Mouse (Mus musculus): ENCODE data around the gene Dnajc6. TPM values are rescaled to one million over a fixed set of nuclear protein-coding genes. Genes with fewer than 3 reads are reported as not detected.
A peak's percentile ranks its signal among the peaks of the same experiment; 100 is the strongest.

Dnajc6 gene
- polyA plus RNA-seq, 1 experiment from 2014 or later = 22.0 TPM

- ATAC-seq (peak; percentile 38), DNase-seq (ENCODE audit: low spot score) (no peak)
- Histone ChIP-seq H3K4me3 (ENCODE audit: low read depth, low read length) (no peak overlapping the region), H3K9me3 (replicated peaks; ENCODE audit: control insufficient read depth, low read length) (no peaks in the 10 kb centered on the region), H3K4me2 (ENCODE audit: low read length) (no peak overlapping the region), H3K27me3 (replicated peaks; ENCODE audit: control insufficient read depth, insufficient read depth, low read length) (no peaks in the 10 kb centered on the region), H3K36me3 (ENCODE audit: control insufficient read depth, insufficient read depth, low read length) (no peaks in the 10 kb centered on the region), H3K27ac (ENCODE audit: low read depth, low read length) (peak overlapping the region; percentile 66; the same call in 1 of the 2 replicates), H3K9ac (ENCODE audit: low read length) (no peak overlapping the region), H3K4me1 (ENCODE audit: control insufficient read depth, insufficient read depth, low read length) (peaks cover 9% of the 10 kb centered on the region)
- 67% methylated on average over 8 of the region's 8 CpGs for WGBS
These were observed 89.2 kb downstream of the Dnajc6 start for GRCm38 (mm10) chr4:101585455-101586184.

GRCm38 (mm10) chr4:101588932-101589331 lies 92.5 kb downstream of the Dnajc6 start:
- ATAC-seq (no peak), DNase-seq (ENCODE audit: low spot score) (no peak)
- Histone ChIP-seq H3K27me3 (replicated peaks; ENCODE audit: control insufficient read depth, insufficient read depth, low read length) (no peaks in the 10 kb centered on the region), H3K4me1 (ENCODE audit: control insufficient read depth, insufficient read depth, low read length) (peaks cover 9% of the 10 kb centered on the region), H3K36me3 (ENCODE audit: control insufficient read depth, insufficient read depth, low read length) (no peaks in the 10 kb centered on the region), H3K9ac (ENCODE audit: low read length) (no peak overlapping the region), H3K9me3 (replicated peaks; ENCODE audit: control insufficient read depth, low read length) (no peaks in the 10 kb centered on the region), H3K4me3 (ENCODE audit: low read depth, low read length) (no peak overlapping the region), H3K27ac (ENCODE audit: low read depth, low read length) (no peak overlapping the region), H3K4me2 (ENCODE audit: low read length) (no peak overlapping the region)
- 77% methylated on average over 8 of the region's 8 CpGs for WGBS

- Histone ChIP-seq H3K9me3 (replicated peaks; ENCODE audit: control insufficient read depth, low read length) (no peaks in the 10 kb centered on the region), H3K4me1 (ENCODE audit: control insufficient read depth, insufficient read depth, low read length) (peaks cover 7% of the 10 kb centered on the region), H3K27me3 (replicated peaks; ENCODE audit: control insufficient read depth, insufficient read depth, low read length) (no peaks in the 10 kb centered on the region), H3K4me2 (ENCODE audit: low read length) (no peak overlapping the region), H3K27ac (ENCODE audit: low read depth, low read length) (no peak overlapping the region), H3K4me3 (ENCODE audit: low read depth, low read length) (no peak overlapping the region), H3K36me3 (ENCODE audit: control insufficient read depth, insufficient read depth, low read length) (no peaks in the 10 kb centered on the region), H3K9ac (ENCODE audit: low read length) (no peak overlapping the region)
- DNase-seq (ENCODE audit: low spot score) (no peak), ATAC-seq (no peak)
- 98% methylated on average over 3 of the region's 3 CpGs for WGBS
These were observed 93.3 kb downstream of the Dnajc6 start for GRCm38 (mm10) chr4:101589771-101590170.

GRCm38 (mm10) chr4:101591400-101591799 lies 95.0 kb downstream of the Dnajc6 start:
- Histone ChIP-seq H3K27ac (ENCODE audit: low read depth, low read length) (no peak overlapping the region), H3K4me3 (ENCODE audit: low read depth, low read length) (no peak overlapping the region), H3K9ac (ENCODE audit: low read length) (no peak overlapping the region), H3K4me2 (ENCODE audit: low read length) (no peak overlapping the region), H3K4me1 (ENCODE audit: control insufficient read depth, insufficient read depth, low read length) (no peaks in the 10 kb centered on the region), H3K36me3 (ENCODE audit: control insufficient read depth, insufficient read depth, low read length) (no peaks in the 10 kb centered on the region), H3K9me3 (replicated peaks; ENCODE audit: control insufficient read depth, low read length) (no peaks in the 10 kb centered on the region), H3K27me3 (replicated peaks; ENCODE audit: control insufficient read depth, insufficient read depth, low read length) (no peaks in the 10 kb centered on the region)
- DNase-seq (ENCODE audit: low spot score) = no peak
- 79% methylated on average over 1 of the region's 1 CpGs for WGBS
- ATAC-seq = no peak

GRCm38 (mm10) chr4:101592466-101592865 lies 96.0 kb downstream of the Dnajc6 start:
- Histone ChIP-seq H3K27ac (ENCODE audit: low read depth, low read length) (no peak overlapping the region), H3K4me2 (ENCODE audit: low read length) (no peak overlapping the region), H3K4me3 (ENCODE audit: low read depth, low read length) (no peak overlapping the region), H3K9me3 (replicated peaks; ENCODE audit: control insufficient read depth, low read length) (no peaks in the 10 kb centered on the region), H3K4me1 (ENCODE audit: control insufficient read depth, insufficient read depth, low read length) (no peaks in the 10 kb centered on the region), H3K36me3 (ENCODE audit: control insufficient read depth, insufficient read depth, low read length) (no peaks in the 10 kb centered on the region), H3K9ac (ENCODE audit: low read length) (no peak overlapping the region), H3K27me3 (replicated peaks; ENCODE audit: control insufficient read depth, insufficient read depth, low read length) (no peaks in the 10 kb centered on the region)
- ATAC-seq = no peak
- 87% methylated on average over 3 of the region's 3 CpGs for WGBS
- DNase-seq (ENCODE audit: low spot score) = no peak

GRCm38 (mm10) chr4:101601758-101602157 lies 105.3 kb downstream of the Dnajc6 start:
- H3K27ac ChIP-seq (ENCODE audit: low read depth, low read length) = no peak overlapping the region

GRCm38 (mm10) chr4:101603635-101604034 lies 107.2 kb downstream of the Dnajc6 start:
- Histone ChIP-seq H3K9ac (ENCODE audit: low read length) (no peak overlapping the region), H3K27me3 (replicated peaks; ENCODE audit: control insufficient read depth, insufficient read depth, low read length) (no peaks in the 10 kb centered on the region), H3K27ac (ENCODE audit: low read depth, low read length) (no peak overlapping the region), H3K36me3 (ENCODE audit: control insufficient read depth, insufficient read depth, low read length) (no peaks in the 10 kb centered on the region), H3K4me1 (ENCODE audit: control insufficient read depth, insufficient read depth, low read length) (no peaks in the 10 kb centered on the region), H3K9me3 (replicated peaks; ENCODE audit: control insufficient read depth, low read length) (no peaks in the 10 kb centered on the region), H3K4me2 (ENCODE audit: low read length) (no peak overlapping the region), H3K4me3 (ENCODE audit: low read depth, low read length) (no peak overlapping the region)
- ATAC-seq = no peak
- WGBS = 79% methylated on average over 3 of the region's 3 CpGs
- no peak for DNase-seq (ENCODE audit: low spot score)

More at GRCm38 (mm10) chr4:101601758-101602157, 105.3 kb downstream of the Dnajc6 start:
- no peak overlapping the region for H3K4me2 ChIP-seq (ENCODE audit: low read length)
- H3K9ac ChIP-seq (ENCODE audit: low read length) = no peak overlapping the region
- no peaks in the 10 kb centered on the region for H3K4me1 ChIP-seq (ENCODE audit: control insufficient read depth, insufficient read depth, low read length)
- H3K9me3 ChIP-seq (replicated peaks; ENCODE audit: control insufficient read depth, low read length) = no peaks in the 10 kb centered on the region
- H3K27me3 ChIP-seq (replicated peaks; ENCODE audit: control insufficient read depth, insufficient read depth, low read length) = no peaks in the 10 kb centered on the region
- H3K36me3 ChIP-seq (ENCODE audit: control insufficient read depth, insufficient read depth, low read length) = no peaks in the 10 kb centered on the region
- peak; percentile 33 for DNase-seq (ENCODE audit: low spot score)
- no peak for ATAC-seq
- no peak overlapping the region for H3K4me3 ChIP-seq (ENCODE audit: low read depth, low read length)

GRCm38 (mm10) chr4:101616520-101616919 lies 120.1 kb downstream of the Dnajc6 start:
- Histone ChIP-seq H3K4me3 (ENCODE audit: low read depth, low read length) (no peak overlapping the region), H3K36me3 (ENCODE audit: control insufficient read depth, insufficient read depth, low read length) (peaks cover 8% of the 10 kb centered on the region; the same call in 1 of the 2 replicates), H3K4me2 (ENCODE audit: low read length) (no peak overlapping the region), H3K27me3 (replicated peaks; ENCODE audit: control insufficient read depth, insufficient read depth, low read length) (no peaks in the 10 kb centered on the region), H3K4me1 (ENCODE audit: control insufficient read depth, insufficient read depth, low read length) (no peaks in the 10 kb centered on the region), H3K27ac (ENCODE audit: low read depth, low read length) (no peak overlapping the region), H3K9me3 (replicated peaks; ENCODE audit: control insufficient read depth, low read length) (no peaks in the 10 kb centered on the region), H3K9ac (ENCODE audit: low read length) (no peak overlapping the region)
- ATAC-seq (no peak), DNase-seq (ENCODE audit: low spot score) (no peak)
- 85% methylated on average over 5 of the region's 5 CpGs for WGBS

GRCm38 (mm10) chr4:101617742-101618141 lies 121.3 kb downstream of the Dnajc6 start:
- Histone ChIP-seq H3K27me3 (replicated peaks; ENCODE audit: control insufficient read depth, insufficient read depth, low read length) (no peaks in the 10 kb centered on the region), H3K9me3 (replicated peaks; ENCODE audit: control insufficient read depth, low read length) (no peaks in the 10 kb centered on the region), H3K4me1 (ENCODE audit: control insufficient read depth, insufficient read depth, low read length) (no peaks in the 10 kb centered on the region), H3K27ac (ENCODE audit: low read depth, low read length) (no peak overlapping the region), H3K36me3 (ENCODE audit: control insufficient read depth, insufficient read depth, low read length) (peaks cover 8% of the 10 kb centered on the region; the same call in 1 of the 2 replicates), H3K4me2 (ENCODE audit: low read length) (no peak overlapping the region), H3K9ac (ENCODE audit: low read length) (no peak overlapping the region), H3K4me3 (ENCODE audit: low read depth, low read length) (no peak overlapping the region)
- no peak for DNase-seq (ENCODE audit: low spot score)
- no peak for ATAC-seq
- WGBS = 75% methylated on average over 2 of the region's 2 CpGs
